Mouse (Mus musculus) kidney, adult 2 months (tissue): ENCODE measurements around the gene Pole4.

ENCODE experiments used
- CTCF ChIP-seq: fragments of 200-500 bp; conservative IDR thresholded peaks from 2 replicates; pipeline ENCODE4 v1.5.1; 2011; ENCODE audit warnings: low read depth, mild to moderate bottlenecking, control low read depth, low read length, moderate library complexity, mixed read lengths; ENCODE audit not compliant: insufficient read depth, insufficient read length
- POLR2A ChIP-seq: fragments of 200-500 bp; IDR thresholded peaks from one replicate; pipeline ENCODE4 v1.6.1; 2011; ENCODE audit warnings: low read depth, low read length, control low read depth

GRCm38 (mm10) chr6:82702593-82703017 is 2.6 kb downstream of the Pole4 start:
- TF ChIP-seq CTCF = peak; percentile 91
- no peak for TF ChIP-seq POLR2A
